ENCODE assay signal across 23 mouse cellular contexts in genomic region chr10:109643598-109643997, GRCm38 (mm10).
DNase-seq lines count a peak whose midpoint lies in the region; TF ChIP-seq lines count a peak whose summit lies in the region.
"Had no signal": no experiment of that assay in that cellular context is flagged by ENCODE, and none has a peak within 500 bp of the region (broad histone marks: within the 10 kb centered on the region; RNA-seq: fewer than 3 reads in every experiment).

No protein-coding gene starts in this region.

- no peak overlapping the region for H3K4me3 ChIP-seq in kidney, adult 2 months (ENCODE audit: insufficient read depth, low read depth, low read length)
- H3K4me3 ChIP-seq: embryonic facial prominence, embryonic 10.5 days; forebrain, embryonic 15.5 days; liver, embryonic 13.5 days; neural tube, embryonic 12.5 days had no signal

- H3K27me3 ChIP-seq in kidney, adult 2 months (replicated peaks; ENCODE audit: control insufficient read depth, insufficient read depth, low read length): no peaks in the 10 kb centered on the region
- H3K27me3 ChIP-seq: forebrain, embryonic 15.5 days; liver, embryonic 13.5 days; neural tube, embryonic 12.5 days had no signal

- DNase-seq in frontal cortex, adult 2 months (ENCODE audit: extremely low spot score in 1 of 2, low spot score in 1 of 2): peak; percentile 66 to 86
- no peak for DNase-seq in frontal cortex, postnatal 25 days (ENCODE audit: low spot score in 2 of 2)
- DNase-seq in right cerebral cortex, adult 18-20 months: peak; percentile 87
- no peak for DNase-seq in right cerebral cortex, postnatal 4 days
- DNase-seq in left cerebral cortex, postnatal 14 days (ENCODE audit: low spot score in 2 of 2): peak; percentile 61 to 79
- peak; percentile 92 for DNase-seq in telencephalon, adult 2 months (ENCODE audit: low read depth, low spot score)
- DNase-seq in kidney, adult 2 months: no peak
- DNase-seq in kidney, postnatal 14 days: no peak
- DNase-seq: adrenal gland, postnatal 14 days; cerebellum, adult 9-10 months; heart, postnatal 4 days; kidney, adult 8-10 months; kidney, postnatal 25 days; liver, embryonic 13.5 days; lung, embryonic 14.5 days; lung, postnatal 36 days; midbrain, embryonic 14.5 days; retina, postnatal 1 day; thymus, postnatal 25 days had no signal

- no peak for TF ChIP-seq POLR2A in kidney, adult 2 months (IDR thresholded peaks at IDR 0.05; ENCODE audit: low read depth, low read length)

- intact Hi-C loops in left cerebral cortex, postnatal 14 days (cut with DNase I): loop anchor here (5.0 kb wide), 1 partner anchor 41 kb away; no protein-coding TSS in a partner anchor

- no peak overlapping the region for H3K27ac ChIP-seq in kidney, adult 2 months (ENCODE audit: insufficient read depth, low read depth, low read length)
- H3K27ac ChIP-seq: embryonic facial prominence, embryonic 10.5 days; forebrain, embryonic 15.5 days; hindbrain, embryonic 14.5 days; liver, embryonic 13.5 days; neural tube, embryonic 12.5 days had no signal

- no peaks in the 10 kb centered on the region for H3K36me3 ChIP-seq in kidney, adult 2 months (ENCODE audit: control insufficient read depth, insufficient read depth, low read length)
- H3K36me3 ChIP-seq: embryonic facial prominence, embryonic 10.5 days; forebrain, embryonic 15.5 days; liver, embryonic 13.5 days; neural tube, embryonic 12.5 days had no signal

- H3K4me1 ChIP-seq in kidney, adult 2 months (ENCODE audit: control insufficient read depth, insufficient read depth, low read length): no peaks in the 10 kb centered on the region
- H3K4me1 ChIP-seq: embryonic facial prominence, embryonic 10.5 days; forebrain, embryonic 15.5 days; liver, embryonic 13.5 days; neural tube, embryonic 12.5 days had no signal

- WGBS in kidney, adult 2 months: 85% methylated on average over 3 of the region's 3 CpGs

- TF ChIP-seq CTCF in kidney, adult 2 months (conservative IDR thresholded peaks at IDR 0.05; ENCODE audit: insufficient read depth, insufficient read length, low read depth, low read length): no peak

Comparison
In these comparisons a context has a peak if more than half of its experiments do, and no peak if none do; other contexts are left out.
1. DNase-seq: peak in frontal cortex, adult 2 months (2 of 2), right cerebral cortex, adult 18-20 months (single experiment), left cerebral cortex, postnatal 14 days (2 of 2) and telencephalon, adult 2 months (single experiment); none in frontal cortex, postnatal 25 days (0 of 2), right cerebral cortex, postnatal 4 days (single experiment), kidney, adult 2 months (single experiment) and kidney, postnatal 14 days (single experiment).